Mouse (Mus musculus) G1E (cell line): ENCODE results near the gene Slc35f3.

Source experiments
- CTCF ChIP-seq: IDR thresholded peaks from 2 replicates; pipeline ENCODE4 v1.5.1; 2012; ENCODE audit warnings: low read depth, low read length, inconsistent platforms, mixed read lengths
- GATA1 ChIP-seq: IDR thresholded peaks from 2 replicates; pipeline ENCODE4 v1.6.1; 2012; ENCODE audit warnings: borderline replicate concordance, low read length, inconsistent platforms, mixed read lengths
- POLR2AphosphoS5 ChIP-seq: IDR thresholded peaks from 2 replicates; pipeline ENCODE4 v1.6.1; 2012; ENCODE audit warnings: low read depth, low read length, inconsistent platforms; ENCODE audit not compliant: insufficient replicate concordance
- TAL1 ChIP-seq: conservative IDR thresholded peaks from 2 replicates; pipeline ENCODE4 v1.6.1; 2012; ENCODE audit warnings: low read depth, low read length, inconsistent platforms, mixed read lengths

DNA sequence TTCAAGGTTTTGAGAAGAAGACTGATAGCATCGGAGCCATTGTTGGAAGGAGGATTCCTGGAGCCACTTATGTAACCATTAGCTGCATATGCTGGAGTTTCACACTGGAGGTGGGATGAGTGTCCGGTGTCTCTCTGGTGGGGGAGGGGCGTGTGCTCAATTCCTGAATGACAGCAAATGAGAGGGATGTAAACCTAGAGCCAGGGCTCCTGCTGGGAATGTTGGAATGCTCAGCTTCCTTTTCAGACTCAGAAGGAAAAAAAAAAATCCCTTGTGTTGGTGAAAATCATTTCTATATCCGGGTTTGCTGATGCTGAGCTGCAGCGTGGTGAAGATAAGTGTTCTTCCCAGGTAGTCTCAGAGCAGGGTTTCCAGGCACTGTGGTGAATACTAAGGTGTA is 29.4 kb downstream of the Slc35f3 start:
- TF ChIP-seq CTCF = no peak
- no peak for TF ChIP-seq POLR2AphosphoS5
- TF ChIP-seq GATA1 = no peak
- TF ChIP-seq TAL1 = no peak
